In genomic region chr9:66124681-66125542, GRCm38 (mm10) we compare ENCODE assay signal across 7 mouse cellular contexts. TPM values are rescaled to one million over a fixed set of nuclear protein-coding genes. Genes with fewer than 3 reads are reported as not detected.
DNase-seq lines count a peak whose midpoint lies in the region; ATAC-seq lines count a peak whose summit lies in the region.

No protein-coding gene starts in this region.

- H3K36me3 ChIP-seq in intestine, embryonic 16.5 days (ENCODE audit: control insufficient read depth, insufficient read depth, low read length), result no peaks in the 10 kb centered on the region
- no peaks in the 10 kb centered on the region for H3K36me3 ChIP-seq in midbrain, embryonic 11.5 days (ENCODE audit: control insufficient read depth, insufficient read depth, low read length)

- H3K27me3 ChIP-seq in intestine, embryonic 16.5 days (replicated peaks; ENCODE audit: control insufficient read depth, insufficient read depth, low read length), result no peaks in the 10 kb centered on the region
- no peaks in the 10 kb centered on the region for H3K27me3 ChIP-seq in midbrain, embryonic 11.5 days (ENCODE audit: control insufficient read depth, insufficient read depth, low read length)

- ATAC-seq in intestine, embryonic 16.5 days, result peak; percentile 97
- ATAC-seq in midbrain, embryonic 11.5 days (ENCODE audit: low FRiP score), result peak; percentile 98

- 14% methylated on average over 33 of the region's 33 CpGs for WGBS in intestine, embryonic 16.5 days
- WGBS in midbrain, embryonic 11.5 days, result 15% methylated on average over 33 of the region's 33 CpGs

- peak overlapping the region; percentile 89 for H3K9ac ChIP-seq in intestine, embryonic 16.5 days (ENCODE audit: low read depth, low read length)
- peak overlapping the region; percentile 88 for H3K9ac ChIP-seq in midbrain, embryonic 11.5 days (ENCODE audit: low read length)

- DNase-seq in adrenal gland, adult 8-10 months, result peak; percentile 98
- DNase-seq in embryo, embryonic 9.5 days (ENCODE audit: extremely low spot score), result peak; percentile 99
- DNase-seq in gastrocnemius, postnatal 4 days (ENCODE audit: low spot score in 2 of 2), result peak; percentile 91 to 97
- DNase-seq in left cerebral cortex, postnatal 36 days (ENCODE audit: low spot score in 2 of 2), result peak; percentile 93 to 95
- DNase-seq in midbrain, embryonic 11.5 days (ENCODE audit: low spot score, missing footprints), result peak; percentile 99
- DNase-seq in skeletal muscle tissue, adult 2 months (ENCODE audit: low read depth, low spot score), result peak; percentile 97

- peak overlapping the region; percentile 77 for H3K4me2 ChIP-seq in intestine, embryonic 16.5 days (ENCODE audit: low read depth, low read length)
- H3K4me2 ChIP-seq in midbrain, embryonic 11.5 days, result peak overlapping the region; percentile 73

- H3K27ac ChIP-seq in intestine, embryonic 16.5 days (ENCODE audit: low read length), result peak overlapping the region; percentile 93
- peak overlapping the region; percentile 85 for H3K27ac ChIP-seq in midbrain, embryonic 11.5 days (ENCODE audit: low read depth, low read length)

- peak overlapping the region; percentile 86 for H3K4me3 ChIP-seq in intestine, embryonic 16.5 days (ENCODE audit: low read length)
- H3K4me3 ChIP-seq in midbrain, embryonic 11.5 days (ENCODE audit: low read depth, low read length), result peak overlapping the region; percentile 81

- peaks cover 19% of the 10 kb centered on the region for H3K4me1 ChIP-seq in intestine, embryonic 16.5 days (ENCODE audit: control insufficient read depth, insufficient read depth, low read length)
- peaks cover 23% of the 10 kb centered on the region for H3K4me1 ChIP-seq in midbrain, embryonic 11.5 days (ENCODE audit: control insufficient read depth, insufficient read depth, low read length)

- intact Hi-C loops in left cerebral cortex, postnatal 36 days (cut with DNase I), result loop anchor here (2.0 kb wide), 1 partner anchor 64 kb away; the partner anchor contains the start of gene Ppib

- H3K9me3 ChIP-seq in intestine, embryonic 16.5 days (ENCODE audit: control insufficient read depth, low read length), result no peaks in the 10 kb centered on the region
- H3K9me3 ChIP-seq in midbrain, embryonic 11.5 days (ENCODE audit: control insufficient read depth, low read length), result no peaks in the 10 kb centered on the region

RNA-seq across cellular contexts. Expression of gene Snx1, which starts 1.5 kb away (rescaled TPM):
- total RNA-seq in adrenal gland, adult 8-10 months (2022), result 100 to 1,000 TPM; 116 to 172 (median 143) TPM
- 10 to 100 TPM; 71.9 to 77.6 TPM for total RNA-seq in gastrocnemius, postnatal 4 days (2021)
- 149 and 155 TPM in 2 replicates for polyA plus RNA-seq in intestine, embryonic 16.5 days (2015; fragmentation: Nextera tagmentation; extraction: Ambion mirVana)
- 10 to 100 TPM; 71.1 to 76.1 TPM for total RNA-seq in left cerebral cortex, postnatal 36 days (2021)
- polyA plus RNA-seq in midbrain, embryonic 11.5 days (2014; fragmentation: Nextera tagmentation; extraction: Ambion mirVana), result 147 and 150 TPM in 2 replicates

RNA-seq across cellular contexts. Expression of gene Ciao2a, which starts 1.5 kb away (rescaled TPM):
- 10 to 100 TPM; 63.2 to 79.3 (median 71.1) TPM for total RNA-seq in adrenal gland, adult 8-10 months (2022)
- 10 to 100 TPM; 50.4 to 57.5 TPM for total RNA-seq in gastrocnemius, postnatal 4 days (2021)
- 203 and 219 TPM in 2 replicates for polyA plus RNA-seq in intestine, embryonic 16.5 days (2015; fragmentation: Nextera tagmentation; extraction: Ambion mirVana)
- 10 to 100 TPM; 26.4 to 28.0 TPM for total RNA-seq in left cerebral cortex, postnatal 36 days (2021)
- 156 and 171 TPM in 2 replicates for polyA plus RNA-seq in midbrain, embryonic 11.5 days (2014; fragmentation: Nextera tagmentation; extraction: Ambion mirVana)

RNA-seq across cellular contexts. Expression of gene Dapk2, which starts 33.1 kb away (rescaled TPM):
- 1 to 10 TPM; 6.2 to 9.0 (median 8.1) TPM for total RNA-seq in adrenal gland, adult 8-10 months (2022)
- total RNA-seq in gastrocnemius, postnatal 4 days (2021), result 10 to 100 TPM; 10.2 to 12.3 TPM
- 6.8 and 8.0 TPM in 2 replicates for polyA plus RNA-seq in intestine, embryonic 16.5 days (2015; fragmentation: Nextera tagmentation; extraction: Ambion mirVana)
- 1 to 10 TPM; 2.4 to 3.6 TPM for total RNA-seq in left cerebral cortex, postnatal 36 days (2021)
- 6.7 and 7.4 TPM in 2 replicates for polyA plus RNA-seq in midbrain, embryonic 11.5 days (2014; fragmentation: Nextera tagmentation; extraction: Ambion mirVana)

RNA-seq across cellular contexts. Expression of gene Snx22, which starts 55.4 kb away (rescaled TPM):
- 1 to 10 TPM in 1 of 4 experiments, under 1 TPM in 3; 0.09 to 1.1 (median 0.60) TPM for total RNA-seq in adrenal gland, adult 8-10 months (2022)
- total RNA-seq in gastrocnemius, postnatal 4 days (2021), result under 1 TPM; 0.52 to 0.83 TPM
- 1.2 and 1.9 TPM in 2 replicates for polyA plus RNA-seq in intestine, embryonic 16.5 days (2015; fragmentation: Nextera tagmentation; extraction: Ambion mirVana)
- 1 to 10 TPM; 3.3 to 4.1 TPM for total RNA-seq in left cerebral cortex, postnatal 36 days (2021)
- 1.8 and 2.2 TPM in 2 replicates for polyA plus RNA-seq in midbrain, embryonic 11.5 days (2014; fragmentation: Nextera tagmentation; extraction: Ambion mirVana)

Comparison
In these comparisons a context has a peak if more than half of its experiments do, and no peak if none do; other contexts are left out.
1. Peak in every context shown above with its lines: DNase-seq, ATAC-seq, H3K4me3 ChIP-seq and H3K27ac ChIP-seq.